ENCODE assay signal across 8 mouse cellular contexts in the genomic region with DNA sequence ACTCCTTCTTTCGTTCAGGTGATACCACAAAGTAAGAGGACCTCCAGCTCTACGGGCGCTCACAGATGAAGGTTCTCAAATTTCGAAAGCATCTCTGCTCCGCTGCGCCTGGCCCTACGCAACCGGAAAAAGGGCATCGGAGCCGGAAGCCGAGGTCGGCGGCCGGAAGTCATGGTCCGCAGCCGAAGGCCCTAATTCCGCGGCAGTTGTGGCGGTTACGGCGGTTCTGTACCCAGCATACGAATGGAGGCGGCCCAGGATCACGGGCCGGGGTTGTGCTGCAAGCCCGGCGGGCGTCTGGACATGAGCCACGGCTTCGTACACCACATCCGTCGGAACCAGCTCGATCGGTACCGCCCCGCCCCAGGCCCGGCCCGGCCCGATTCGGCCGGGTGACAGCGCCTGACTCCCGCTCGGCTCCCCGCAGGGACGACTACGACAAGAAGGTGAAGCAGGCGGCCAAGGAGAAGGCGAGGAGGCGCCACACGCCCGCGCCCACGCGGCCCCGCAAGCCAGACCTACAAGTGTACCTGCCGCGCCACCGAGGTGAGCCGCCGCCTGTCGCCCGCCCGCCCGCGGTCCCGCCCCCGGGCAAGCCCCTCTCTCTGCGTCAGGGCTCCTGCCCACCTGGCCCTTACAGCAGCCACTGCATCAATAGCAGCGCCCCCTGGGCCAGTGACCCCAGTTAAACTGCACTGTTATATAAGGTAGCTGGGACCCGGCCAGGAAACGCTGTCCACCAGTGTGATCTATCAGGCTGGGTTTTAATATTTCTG. TPM values are rescaled to one million over a fixed set of nuclear protein-coding genes. Genes with fewer than 3 reads are reported as not detected.
DNase-seq lines count a peak whose midpoint lies in the region; ATAC-seq and TF ChIP-seq lines count a peak whose summit lies in the region.

A gene (plus strand): TSS at position 152 of the 776 bp plus-strand sequence.

- peak within 1 kb of the TSS; percentile 88 for H3K4me3 ChIP-seq in E14TG2a.4 (replicated peaks; ENCODE audit: low read length)
- peak within 1 kb of the TSS; percentile 78 for H3K4me3 ChIP-seq in forebrain, embryonic 12.5 days (replicated peaks)
- peak within 1 kb of the TSS; percentile 90 for H3K4me3 ChIP-seq in heart, postnatal 0 days (ENCODE audit: low read depth, low read length)
- H3K4me3 ChIP-seq in lung, adult 2 months (replicated peaks; ENCODE audit: extremely low read depth, low read depth, low read length): peak within 1 kb of the TSS; percentile 83
- peak within 1 kb of the TSS; percentile 71 for H3K4me3 ChIP-seq in neural tube, embryonic 15.5 days (replicated peaks)
- H3K4me3 ChIP-seq in thymus, adult 2 months (ENCODE audit: control insufficient read depth, insufficient read depth, low read length): peak within 1 kb of the TSS; percentile 100

- DNase-seq in c-Kit-positive CD71-positive TER-119-positive erythroid progenitor cells, embryonic 14.5 days (ENCODE audit: low spot score): peak; percentile 65
- DNase-seq in heart, postnatal 0 days (ENCODE audit: low spot score): no peak
- peak; percentile 94 for DNase-seq in kidney, postnatal 36 days
- peak; percentile 78 for DNase-seq in lung, adult 2 months
- peak; percentile 84 for DNase-seq in thymus, adult 2 months

- no peaks in the 10 kb centered on the region; the same call in 1 of the 2 replicates for H3K27me3 ChIP-seq in E14TG2a.4 (ENCODE audit: insufficient read depth, low read length)
- no peaks in the 10 kb centered on the region for H3K27me3 ChIP-seq in forebrain, embryonic 12.5 days
- peaks cover 3% of the 10 kb centered on the region; the same call in 1 of the 2 replicates for H3K27me3 ChIP-seq in heart, postnatal 0 days (ENCODE audit: control insufficient read depth, insufficient read depth, low read length)
- H3K27me3 ChIP-seq in neural tube, embryonic 15.5 days (replicated peaks): no peaks in the 10 kb centered on the region
- H3K27me3 ChIP-seq in thymus, adult 2 months (ENCODE audit: control insufficient read depth, insufficient read depth, low read length): no peaks in the 10 kb centered on the region

- H3K9ac ChIP-seq in forebrain, embryonic 12.5 days: peak within 1 kb of the TSS; percentile 92
- peak within 1 kb of the TSS; percentile 91 for H3K9ac ChIP-seq in heart, postnatal 0 days (replicated peaks; ENCODE audit: low read depth, low read length)
- peak within 1 kb of the TSS; percentile 72 for H3K9ac ChIP-seq in neural tube, embryonic 15.5 days (replicated peaks)

- TF ChIP-seq EP300 in heart, postnatal 0 days (IDR thresholded peaks at IDR 0.05; ENCODE audit: low read depth): no peak

- H3K9me3 ChIP-seq in E14TG2a.4 (ENCODE audit: low read length): no peaks in the 10 kb centered on the region
- no peaks in the 10 kb centered on the region for H3K9me3 ChIP-seq in forebrain, embryonic 12.5 days
- H3K9me3 ChIP-seq in heart, postnatal 0 days (replicated peaks; ENCODE audit: control insufficient read depth, low read length): no peaks in the 10 kb centered on the region
- H3K9me3 ChIP-seq in neural tube, embryonic 15.5 days (replicated peaks): no peaks in the 10 kb centered on the region

- TF ChIP-seq CTCF in E14TG2a.4 (conservative IDR thresholded peaks at IDR 0.05; ENCODE audit: low read length): no peak
- TF ChIP-seq CTCF in heart, postnatal 0 days (IDR thresholded peaks at IDR 0.05; ENCODE audit: low read depth): peak; percentile 21
- no peak for TF ChIP-seq CTCF in lung, adult 2 months (IDR thresholded peaks at IDR 0.05; ENCODE audit: insufficient read depth, low read length)
- TF ChIP-seq CTCF in thymus, adult 2 months (IDR thresholded peaks at IDR 0.05; ENCODE audit: borderline replicate concordance, control insufficient read depth, extremely low read depth, insufficient read depth, low read length, poor library complexity): peak; percentile 51; the same call in 1 of the 2 replicates

- TF ChIP-seq POLR2A in lung, adult 2 months (IDR thresholded peaks at IDR 0.05; ENCODE audit: borderline replicate concordance, extremely low read depth, low read depth, low read length): peak; percentile 71; the same call in 1 of the 2 replicates
- TF ChIP-seq POLR2A in thymus, adult 2 months (IDR thresholded peaks at IDR 0.05; ENCODE audit: control insufficient read depth, extremely low read depth, insufficient read depth, low read length, poor library complexity): peak; percentile 9; the same call in 1 of the 2 replicates

- under 1% methylated on average over 72 of the region's 72 CpGs for WGBS in forebrain, embryonic 12.5 days
- under 1% methylated on average over 63 of the region's 72 CpGs for WGBS in heart, postnatal 0 days
- WGBS in lung, adult 2 months: under 1% methylated on average over 72 of the region's 72 CpGs
- WGBS in neural tube, embryonic 15.5 days: under 1% methylated on average over 72 of the region's 72 CpGs
- under 1% methylated on average over 72 of the region's 72 CpGs for WGBS in thymus, adult 2 months

- H3K4me2 ChIP-seq in forebrain, embryonic 12.5 days: peak within 1 kb of the TSS; percentile 82
- peak within 1 kb of the TSS; percentile 94 for H3K4me2 ChIP-seq in heart, postnatal 0 days (ENCODE audit: low read depth, low read length)
- H3K4me2 ChIP-seq in neural tube, embryonic 15.5 days: peak within 1 kb of the TSS; percentile 80

- H3K4me1 ChIP-seq in E14TG2a.4 (replicated peaks; ENCODE audit: low read depth, low read length): peaks cover 42% of the 10 kb centered on the region
- H3K4me1 ChIP-seq in forebrain, embryonic 12.5 days: peaks cover 37% of the 10 kb centered on the region
- H3K4me1 ChIP-seq in heart, postnatal 0 days (ENCODE audit: control insufficient read depth, insufficient read depth): peaks cover 36% of the 10 kb centered on the region
- H3K4me1 ChIP-seq in lung, adult 2 months (ENCODE audit: control insufficient read depth, insufficient read depth, low read length): peaks cover 14% of the 10 kb centered on the region
- H3K4me1 ChIP-seq in neural tube, embryonic 15.5 days: peaks cover 54% of the 10 kb centered on the region
- H3K4me1 ChIP-seq in thymus, adult 2 months (replicated peaks; ENCODE audit: control insufficient read depth, insufficient read depth, low read length): peaks cover 4% of the 10 kb centered on the region

- peaks cover 38% of the 10 kb centered on the region for H3K36me3 ChIP-seq in E14TG2a.4 (ENCODE audit: insufficient read depth, low read length)
- peaks cover 23% of the 10 kb centered on the region for H3K36me3 ChIP-seq in forebrain, embryonic 12.5 days (replicated peaks)
- H3K36me3 ChIP-seq in heart, postnatal 0 days (replicated peaks; ENCODE audit: control insufficient read depth, insufficient read depth, low read length): peaks cover 26% of the 10 kb centered on the region
- peaks cover 25% of the 10 kb centered on the region for H3K36me3 ChIP-seq in neural tube, embryonic 15.5 days
- H3K36me3 ChIP-seq in thymus, adult 2 months (ENCODE audit: control insufficient read depth, insufficient read depth, low read length): peaks cover 18% of the 10 kb centered on the region

- H3K27ac ChIP-seq in forebrain, embryonic 12.5 days: peak within 1 kb of the TSS; percentile 87
- peak within 1 kb of the TSS; percentile 92 for H3K27ac ChIP-seq in heart, postnatal 0 days (ENCODE audit: low read depth)
- H3K27ac ChIP-seq in neural tube, embryonic 15.5 days (replicated peaks): peak within 1 kb of the TSS; percentile 88
- H3K27ac ChIP-seq in thymus, adult 2 months (ENCODE audit: control insufficient read depth, insufficient read depth, low read length): peak within 1 kb of the TSS; percentile 78

- peak; percentile 76 for ATAC-seq in forebrain, embryonic 12.5 days (ENCODE audit: low FRiP score)
- ATAC-seq in heart, postnatal 0 days (ENCODE audit: insufficient read depth, low read depth): peak; percentile 67
- ATAC-seq in neural tube, embryonic 15.5 days (ENCODE audit: low FRiP score): peak; percentile 74

RNA-seq across cellular contexts. Expression of the gene that starts here (rescaled TPM):
- 28.5 and 30.4 TPM in 2 replicates for polyA plus RNA-seq in forebrain, embryonic 12.5 days (2016; fragmentation: Nextera tagmentation; extraction: Ambion mirVana)
- total RNA-seq in heart, postnatal 0 days (2014; rRNA removed; ENCODE audit: low replicate concordance): 7.3 and 12.0 TPM in 2 replicates
- polyA plus RNA-seq in heart, postnatal 0 days (2015; fragmentation: Nextera tagmentation; extraction: Ambion mirVana): 11.9 and 12.9 TPM in 2 replicates
- polyA plus RNA-seq in lung, adult 2 months (2012; rRNA removed): 19.3 and 21.3 TPM in 2 replicates
- polyA plus RNA-seq in neural tube, embryonic 15.5 days (2015; fragmentation: Nextera tagmentation; extraction: Ambion mirVana): 15.4 and 19.2 TPM in 2 replicates
- 42.2 and 42.3 TPM in 2 replicates for polyA plus RNA-seq in thymus, adult 2 months (2012; rRNA removed)

Comparison
In these comparisons a context has a peak if more than half of its experiments do, and no peak if none do; other contexts are left out.
1. CTCF ChIP-seq: peak in heart, postnatal 0 days (single experiment) and thymus, adult 2 months (single experiment); none in E14TG2a.4 (single experiment) and lung, adult 2 months (single experiment).
2. Peak in every context shown above with its lines, with median percentiles within 50 percentile points of each other: H3K4me3 ChIP-seq, ATAC-seq, H3K27ac ChIP-seq, H3K4me2 ChIP-seq and H3K9ac ChIP-seq.